Mouse (Mus musculus) adrenal gland, postnatal 25 days (tissue): ENCODE results near the gene Hk3. TPM values are rescaled to one million over a fixed set of nuclear protein-coding genes. Genes with fewer than 3 reads are reported as not detected.
A peak's percentile ranks its signal among the peaks of the same experiment; 100 is the strongest.

Experiments
- DNase-seq: peaks from one replicate; pipeline ENCODE4 v3.0.0; 2021; ENCODE audit warnings: mixed read lengths
- long read RNA-seq: library from polyadenylated mRNA; stranded (forward); transcript quantifications from one replicate; pipeline ENCODE4 v2.0.0, GENCODE M21; 2021
- total RNA-seq: library from RNA; stranded (reverse); gene quantifications from 2 replicates; pipeline ENCODE4 v1.2.3, GENCODE M21; 2021

Hk3 gene
- total RNA-seq = 0.52 and 0.88 TPM in 2 replicates
- long read RNA-seq = 0 reads

GRCm38 (mm10) chr13:55021194-55021779 lies at the start of gene Hk3:
Gene Hk3 (minus strand): TSS chr13:55021385.
- DNase-seq = no peak

- DNase-seq = no peak
Measured at GRCm38 (mm10) chr13:55069719-55070118, 48.5 kb upstream of the Hk3 start.

- no peak for DNase-seq
Measured at GRCm38 (mm10) chr13:55063276-55063675, 42.1 kb upstream of the Hk3 start.

GRCm38 (mm10) chr13:55058042-55058441 lies 36.9 kb upstream of the Hk3 start:
- peak; percentile 7 for DNase-seq

GRCm38 (mm10) chr13:55047706-55048105 lies 26.5 kb upstream of the Hk3 start:
- DNase-seq = no peak

- DNase-seq = no peak
Measured at GRCm38 (mm10) chr13:55040016-55040415, 18.8 kb upstream of the Hk3 start.

- DNase-seq = no peak
Measured at GRCm38 (mm10) chr13:55024215-55024614, 3.0 kb upstream of the Hk3 start.

- DNase-seq = no peak
Measured at GRCm38 (mm10) chr13:55022715-55023114, 1.5 kb upstream of the Hk3 start.

GRCm38 (mm10) chr13:55022256-55022655 lies 1.1 kb upstream of the Hk3 start:
- DNase-seq = no peak

GRCm38 (mm10) chr13:55020051-55020450 lies 1.1 kb downstream of the Hk3 start:
- no peak for DNase-seq

GRCm38 (mm10) chr13:55019181-55019580 lies 2.0 kb downstream of the Hk3 start:
- DNase-seq = no peak

- DNase-seq = no peak
Measured at GRCm38 (mm10) chr13:55018700-55019099, 2.5 kb downstream of the Hk3 start.

- DNase-seq = no peak
Measured at GRCm38 (mm10) chr13:55017898-55018599, 3.1 kb downstream of the Hk3 start.

- no peak for DNase-seq
Measured at GRCm38 (mm10) chr13:55017154-55017897, 3.9 kb downstream of the Hk3 start.

- DNase-seq = no peak
Measured at GRCm38 (mm10) chr13:55014451-55014850, 6.7 kb downstream of the Hk3 start.

- DNase-seq = no peak
Measured at GRCm38 (mm10) chr13:55013702-55014344, 7.4 kb downstream of the Hk3 start.

GRCm38 (mm10) chr13:55011981-55012478 lies 9.2 kb downstream of the Hk3 start:
- no peak for DNase-seq

- DNase-seq = no peak
Measured at GRCm38 (mm10) chr13:55011103-55011502, 10.1 kb downstream of the Hk3 start.

- DNase-seq = no peak
Measured at GRCm38 (mm10) chr13:55008589-55008988, 12.6 kb downstream of the Hk3 start.

- DNase-seq = no peak
Measured at GRCm38 (mm10) chr13:55006415-55006742, 14.8 kb downstream of the Hk3 start.

- DNase-seq = no peak
Measured at GRCm38 (mm10) chr13:55005691-55006414, 15.3 kb downstream of the Hk3 start.

- peak; percentile 22 for DNase-seq
Measured at GRCm38 (mm10) chr13:55004646-55005045, 16.5 kb downstream of the Hk3 start.
